Mouse (Mus musculus) spleen, adult 2 months (tissue): Measurements from ENCODE around the gene Gm10477.

ENCODE experiments used
- CTCF ChIP-seq: fragments of 200-500 bp; IDR thresholded peaks from 2 replicates; pipeline ENCODE4 v1.5.1; 2011; ENCODE audit warnings: mild to moderate bottlenecking, inconsistent platforms; ENCODE audit not compliant: insufficient read depth, insufficient read length, insufficient replicate concordance; ENCODE audit errors: extremely low read depth
- POLR2A ChIP-seq: fragments of 200-500 bp; IDR thresholded peaks from 2 replicates; pipeline ENCODE4 v1.6.1; 2011; ENCODE audit warnings: low read depth, low read length, inconsistent platforms

GRCm38 (mm10) chrX:56549506-56549905 is 25.0 kb downstream of the Gm10477 start, which contains the start of gene Gm648:
- TF ChIP-seq CTCF (no peak), POLR2A (no peak)
